Mouse (Mus musculus) small intestine, adult 2 months (tissue): ENCODE data around the gene Gsdma. TPM values are rescaled to one million over a fixed set of nuclear protein-coding genes. Genes with fewer than 3 reads are reported as not detected.
"Not testable (repeated sequence)": the region's sequence is repeated elsewhere in the genome, so short reads cannot be mapped to it uniquely, and the experiment has no call there.

Experiments
- H3K27ac ChIP-seq: fragments of 200-500 bp; 2 replicates; pipeline ENCODE4 v1.5.1; 2012; ENCODE audit warnings: low read depth, low read length, control low read depth, inconsistent platforms; ENCODE audit not compliant: insufficient read depth
- H3K27me3 ChIP-seq: fragments of 200-500 bp; 2 replicates; pipeline ENCODE4 v1.6.1; 2012; ENCODE audit warnings: mild to moderate bottlenecking, moderate library complexity, low read length, inconsistent platforms; ENCODE audit not compliant: control insufficient read depth, insufficient read depth
- H3K36me3 ChIP-seq: fragments of 200-500 bp; 2 replicates; pipeline ENCODE4 v1.6.1; 2012; ENCODE audit warnings: mild to moderate bottlenecking, low read length, control low read depth, inconsistent platforms; ENCODE audit not compliant: control insufficient read depth, insufficient read depth
- H3K4me1 ChIP-seq: fragments of 200-500 bp; 2 replicates; pipeline ENCODE4 v1.6.1; 2012; ENCODE audit warnings: low read length, inconsistent platforms, mixed read lengths; ENCODE audit not compliant: control insufficient read depth, insufficient read depth, insufficient read length
- H3K4me3 ChIP-seq: fragments of 200-500 bp; 2 replicates; pipeline ENCODE4 v1.5.1; 2012; ENCODE audit warnings: low read depth, mild to moderate bottlenecking, control low read depth, inconsistent platforms, low read length, moderate library complexity
- CTCF ChIP-seq: fragments of 200-500 bp; IDR thresholded peaks from 2 replicates; pipeline ENCODE4 v1.5.1; 2012; ENCODE audit warnings: low read depth, mild to moderate bottlenecking, control low read depth, inconsistent platforms, low read length, moderate library complexity, mixed read lengths; ENCODE audit not compliant: insufficient replicate concordance, insufficient read length; ENCODE audit errors: extremely low read depth
- POLR2A ChIP-seq: fragments of 200-500 bp; IDR thresholded peaks from 2 replicates; pipeline ENCODE4 v1.6.1; 2012; ENCODE audit warnings: low read depth, mild to moderate bottlenecking, control low read depth, inconsistent platforms, low read length, moderate library complexity
- WGBS: fragments of 180-500 bp; shearing (Covaris S2); methylation state at CpG from one replicate; pipeline ENCODE4 v1.1.7; 2018; 5-methylcytosine and 5-hydroxymethylcytosine counted together
- polyA plus RNA-seq: library from polyadenylated mRNA; depleted of rRNA; stranded (reverse); fragments of >200 nt; gene quantifications from 2 replicates; pipeline ENCODE4 v1.2.3, GENCODE M21; 2012

The Gsdma gene
- polyA plus RNA-seq, 1 experiment, result 0.25 TPM

DNA sequence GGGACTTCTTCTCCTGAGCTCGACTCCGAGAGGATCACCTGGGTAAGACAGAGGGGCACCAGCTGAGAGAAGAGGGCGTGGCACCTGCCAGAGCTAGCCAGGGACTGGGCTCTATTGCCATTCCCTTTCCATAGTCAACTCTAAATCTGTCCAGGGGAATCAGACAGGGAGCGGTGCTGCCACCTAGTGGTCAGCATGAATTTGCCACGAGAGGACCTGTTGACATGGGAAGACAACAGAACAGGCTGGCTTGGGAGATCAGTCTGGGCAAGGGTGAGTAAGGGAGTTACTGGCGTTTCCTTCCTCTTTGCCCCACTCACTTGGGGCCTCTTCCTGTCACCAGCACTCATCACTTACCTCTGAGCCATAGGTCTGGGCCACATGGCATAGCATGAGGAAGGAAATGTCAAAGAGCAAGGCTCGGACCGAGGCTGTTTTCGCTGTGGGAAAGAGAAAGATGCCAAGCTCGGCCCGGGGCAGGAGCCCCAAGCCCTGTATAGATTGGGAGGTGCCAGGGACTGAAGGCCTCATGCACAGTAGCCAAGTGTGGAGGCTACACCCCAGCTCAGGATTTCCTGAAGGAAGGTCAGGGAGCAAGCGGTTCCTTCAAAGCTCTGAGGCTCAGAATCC lies 46.4 kb downstream of the Gsdma start:
- TF ChIP-seq POLR2A, result no peak; the same call in 1 of the 2 replicates
- peak; percentile 96 for TF ChIP-seq CTCF
- Histone ChIP-seq H3K4me3 (no peak overlapping the region), H3K4me1 (peaks cover 22% of the 10 kb centered on the region), H3K27me3 (no peaks in the 10 kb centered on the region), H3K36me3 (peaks cover 37% of the 10 kb centered on the region), H3K27ac (no peak overlapping the region)
- WGBS, result 37% methylated on average over 12 of the region's 12 CpGs

DNA sequence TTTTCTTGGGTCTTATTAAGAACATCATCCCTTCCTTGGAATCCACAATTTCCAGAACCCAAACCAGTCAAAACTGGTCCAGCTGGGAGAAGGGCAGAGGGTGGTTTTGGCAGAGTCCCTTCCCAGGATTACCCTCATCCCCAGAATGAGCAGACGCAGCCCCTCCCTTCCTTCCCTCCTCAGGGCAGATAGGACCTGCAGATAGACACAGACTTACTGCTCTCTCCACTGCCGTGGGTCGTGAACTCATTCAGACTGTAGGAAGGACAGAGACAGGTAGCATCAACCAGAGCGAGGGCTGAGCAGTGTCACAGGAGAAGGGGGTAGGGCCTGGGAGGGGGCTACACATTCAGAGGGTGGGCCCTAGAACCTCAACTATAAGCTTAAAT lies 46.9 kb downstream of the Gsdma start:
- WGBS, result 78% methylated on average over 4 of the region's 4 CpGs

DNA sequence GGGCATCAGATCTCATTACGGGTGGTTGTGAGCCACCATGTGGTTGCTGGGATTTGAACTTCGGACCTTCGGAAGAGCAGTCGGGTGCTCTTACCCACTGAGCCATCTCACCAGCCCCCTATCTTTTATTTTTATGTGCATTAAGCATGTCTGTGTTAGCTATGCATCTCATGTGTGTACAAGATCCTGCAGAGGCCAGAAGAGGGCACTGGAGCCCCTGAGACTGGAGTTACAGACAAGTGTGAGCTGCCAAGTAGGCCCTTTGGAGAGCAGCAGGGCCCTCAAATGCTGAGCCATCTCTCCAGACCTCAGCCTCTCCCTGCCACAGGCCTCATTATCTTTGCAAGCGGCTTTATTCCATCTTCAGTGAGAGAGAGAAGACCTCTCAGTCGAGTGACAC lies 47.9 kb downstream of the Gsdma start:
- 88% methylated on average over 6 of the region's 6 CpGs for WGBS
- H3K27me3 ChIP-seq, H3K27ac ChIP-seq, H3K4me3 ChIP-seq: not testable (repeated sequence)
- H3K4me1 ChIP-seq, result peaks cover 22% of the 10 kb centered on the region
- H3K36me3 ChIP-seq, result peaks cover 30% of the 10 kb centered on the region

More for the DNA sequence above, 46.9 kb downstream of the Gsdma start:
- Histone ChIP-seq H3K27me3 (no peaks in the 10 kb centered on the region), H3K4me3 (no peak overlapping the region), H3K36me3 (peaks cover 36% of the 10 kb centered on the region), H3K4me1 (peaks cover 22% of the 10 kb centered on the region), H3K27ac (no peak overlapping the region)
- no peak for TF ChIP-seq POLR2A
- no peak for TF ChIP-seq CTCF

DNA sequence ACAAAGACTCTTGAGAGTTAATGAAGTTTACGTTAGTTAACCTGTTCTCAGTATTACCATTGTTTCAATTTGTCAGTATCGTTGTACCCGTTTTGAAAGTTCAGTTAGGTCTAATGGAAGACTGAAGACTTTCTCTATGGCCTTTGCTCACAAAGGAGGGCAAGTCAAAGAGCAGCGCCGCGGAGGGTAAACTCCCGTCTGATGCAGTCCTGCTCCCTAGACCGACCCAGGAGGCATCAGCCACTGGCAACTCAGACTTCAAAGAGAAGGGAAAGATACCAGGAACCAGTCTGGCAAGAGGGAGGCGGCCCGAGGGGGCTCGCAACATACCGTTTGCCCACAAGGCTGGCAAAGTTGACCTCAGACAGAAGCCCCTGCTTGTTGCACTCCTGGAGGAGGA lies 49.6 kb downstream of the Gsdma start:
- 81% methylated on average over 12 of the region's 12 CpGs for WGBS
- no peak overlapping the region for H3K27ac ChIP-seq

DNA sequence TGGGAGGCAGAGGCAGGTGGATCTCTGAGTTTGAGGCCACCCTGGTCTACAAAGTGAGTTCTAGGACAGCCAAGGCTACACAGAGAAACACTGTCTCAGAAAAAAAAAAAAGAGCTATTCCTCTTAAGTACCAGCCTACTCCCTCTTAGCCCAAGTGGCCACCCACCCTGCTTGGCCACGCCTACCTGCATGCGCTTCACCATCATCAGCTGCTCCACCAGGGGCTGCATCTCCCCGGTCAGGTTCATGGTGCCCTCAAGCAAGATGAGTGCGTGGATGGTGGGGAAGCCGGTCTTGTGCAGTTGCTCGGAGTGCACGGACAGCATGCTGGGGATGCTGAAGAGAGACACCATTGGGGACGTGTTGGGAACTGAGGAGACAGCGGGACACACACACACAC lies 51.8 kb downstream of the Gsdma start:
- Histone ChIP-seq H3K4me3 (no peak overlapping the region), H3K27me3 (no peaks in the 10 kb centered on the region)
- no peak for TF ChIP-seq CTCF
- no peak for TF ChIP-seq POLR2A

More for the DNA sequence above, 49.6 kb downstream of the Gsdma start:
- TF ChIP-seq CTCF, result no peak
- TF ChIP-seq POLR2A, result no peak
- Histone ChIP-seq H3K27me3 (no peaks in the 10 kb centered on the region), H3K4me1 (peaks cover 17% of the 10 kb centered on the region), H3K4me3 (no peak overlapping the region), H3K36me3 (peaks cover 32% of the 10 kb centered on the region)

DNA sequence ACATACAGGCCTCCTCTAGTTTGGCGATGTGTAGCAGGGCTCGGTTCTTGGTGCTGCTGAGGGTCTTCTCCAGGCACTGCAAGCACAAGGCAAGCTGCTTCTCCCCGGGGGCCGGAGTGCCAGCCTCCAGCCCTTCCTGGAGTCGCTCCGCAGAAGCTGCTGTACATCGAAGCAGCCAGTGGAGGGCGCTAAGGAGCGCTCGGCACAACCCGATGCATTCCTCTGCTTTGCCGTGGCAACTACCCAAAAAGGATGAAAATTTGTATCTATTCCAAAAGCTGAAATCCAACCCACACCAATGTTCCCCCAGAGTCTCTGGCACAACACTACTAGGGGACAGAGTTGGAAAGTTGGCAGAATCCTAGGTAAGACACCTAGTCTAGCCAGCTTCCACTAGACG lies 53.8 kb downstream of the Gsdma start:
- no peaks in the 10 kb centered on the region for H3K27me3 ChIP-seq
- peaks cover 25% of the 10 kb centered on the region for H3K36me3 ChIP-seq
- peak; percentile 82 for TF ChIP-seq CTCF
- TF ChIP-seq POLR2A, result no peak
- H3K4me3 ChIP-seq, result no peak overlapping the region
- H3K4me1 ChIP-seq, result peaks cover 2% of the 10 kb centered on the region; the same call in 1 of the 2 replicates
- no peak overlapping the region for H3K27ac ChIP-seq
- WGBS, result 22% methylated on average over 13 of the region's 13 CpGs

More for the DNA sequence above, 51.8 kb downstream of the Gsdma start:
- H3K36me3 ChIP-seq, result peaks cover 32% of the 10 kb centered on the region
- peaks cover 2% of the 10 kb centered on the region; the same call in 1 of the 2 replicates for H3K4me1 ChIP-seq
- H3K27ac ChIP-seq, result no peak overlapping the region
- 97% methylated on average over 9 of the region's 9 CpGs for WGBS

DNA sequence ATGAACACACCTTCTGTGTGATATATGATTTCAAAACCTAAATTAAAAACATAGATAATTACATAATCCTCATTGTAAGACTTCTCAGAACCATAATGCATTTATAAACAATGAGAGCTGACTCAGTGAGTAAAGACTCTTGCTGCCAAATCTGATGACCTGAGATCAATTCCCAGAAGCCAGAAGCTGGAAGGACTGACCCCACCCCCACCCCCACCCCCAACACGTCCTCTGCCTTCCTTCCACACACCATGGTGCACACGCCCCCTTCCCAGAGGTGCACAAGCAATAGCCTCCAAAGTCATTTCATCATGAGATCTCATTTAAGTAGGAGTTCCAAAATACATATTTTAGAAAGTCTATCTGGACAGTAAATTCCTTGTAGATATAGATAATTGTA lies 56.6 kb downstream of the Gsdma start:
- no peak for TF ChIP-seq CTCF
- H3K4me3 ChIP-seq, result no peak overlapping the region
- H3K4me1 ChIP-seq, result peaks cover 2% of the 10 kb centered on the region; the same call in 1 of the 2 replicates
- H3K27me3 ChIP-seq, result no peaks in the 10 kb centered on the region
- no peak overlapping the region for H3K27ac ChIP-seq
- WGBS, result 81% methylated on average over 2 of the region's 2 CpGs
- H3K36me3 ChIP-seq, result peaks cover 14% of the 10 kb centered on the region
